Mouse (Mus musculus) heart, adult 11 months (tissue): ENCODE measurements around the gene Tnni3.

Experiments used
- DNase-seq: peaks from one replicate; pipeline ENCODE4 v3.0.0; 2022

The Tnni3 gene

GRCm38 (mm10) chr7:4498251-4498650, 25.8 kb downstream of the Tnni3 start:
- DNase-seq, result peak; percentile 99

GRCm38 (mm10) chr7:4497271-4497903, 26.6 kb downstream of the Tnni3 start:
- peak; percentile 93 for DNase-seq

- DNase-seq, result no peak
Measured at GRCm38 (mm10) chr7:4496468-4496867, 27.6 kb downstream of the Tnni3 start.

- DNase-seq, result peak; percentile 89
Measured at GRCm38 (mm10) chr7:4493991-4494390, 30.0 kb downstream of the Tnni3 start.

- DNase-seq, result peak; percentile 96
Measured at GRCm38 (mm10) chr7:4492284-4493224, 31.5 kb downstream of the Tnni3 start.

GRCm38 (mm10) chr7:4491308-4491707, 32.7 kb downstream of the Tnni3 start:
- peak; percentile 99 for DNase-seq

- peak; percentile 96 for DNase-seq
Measured at GRCm38 (mm10) chr7:4482281-4482680, 41.7 kb downstream of the Tnni3 start.

- peak; percentile 84 for DNase-seq
Measured at GRCm38 (mm10) chr7:4479674-4480073, 44.4 kb downstream of the Tnni3 start.

- DNase-seq, result peak; percentile 88
Measured at GRCm38 (mm10) chr7:4478796-4479291, 45.2 kb downstream of the Tnni3 start.

GRCm38 (mm10) chr7:4478021-4478795, 45.8 kb downstream of the Tnni3 start:
- DNase-seq, result peak; percentile 99

GRCm38 (mm10) chr7:4473940-4474339, 50.1 kb downstream of the Tnni3 start:
- DNase-seq, result peak; percentile 88

- peak; percentile 98 for DNase-seq
Measured at GRCm38 (mm10) chr7:4471179-4471555, 52.9 kb downstream of the Tnni3 start.

GRCm38 (mm10) chr7:4470275-4471178, 53.5 kb downstream of the Tnni3 start:
- DNase-seq, result peak; percentile 97
